Mouse (Mus musculus) gastrocnemius, adult 2 months (tissue): ENCODE measurements around the gene Tbrg1. TPM values are rescaled to one million over a fixed set of nuclear protein-coding genes. Genes with fewer than 3 reads are reported as not detected.

ENCODE experiments used
- DNase-seq: peaks from one replicate; pipeline ENCODE4 v3.0.0; 2022
- H3K27ac ChIP-seq: fragments of 200-600 bp; 2 replicates; pipeline ENCODE4 v1.8.1; 2022; ENCODE audit warnings: mild to moderate bottlenecking
- H3K4me3 ChIP-seq: fragments of 200-600 bp; 2 replicates; pipeline ENCODE4 v1.8.1; 2022; ENCODE audit warnings: mild to moderate bottlenecking, moderate library complexity
- CTCF ChIP-seq: fragments of 200-600 bp; IDR thresholded peaks from 2 replicates; pipeline ENCODE4 v1.8.1; 2022; ENCODE audit warnings: antibody characterized with exemption, mild to moderate bottlenecking, moderate library complexity
- intact Hi-C: fragments of 180-260 bp; cut with DNase I; formaldehyde crosslinking; loops from one replicate; pipeline ENCODE4 v1.15.1; 2025
- total RNA-seq, 2 experiments: library from RNA; stranded (reverse); gene quantifications; 2 replicates each; pipeline ENCODE4 v1.2.3; 2021

Gene Tbrg1
- total RNA-seq, 2 experiments from 2014 or later = 29.3 to 31.7 TPM

DNA sequence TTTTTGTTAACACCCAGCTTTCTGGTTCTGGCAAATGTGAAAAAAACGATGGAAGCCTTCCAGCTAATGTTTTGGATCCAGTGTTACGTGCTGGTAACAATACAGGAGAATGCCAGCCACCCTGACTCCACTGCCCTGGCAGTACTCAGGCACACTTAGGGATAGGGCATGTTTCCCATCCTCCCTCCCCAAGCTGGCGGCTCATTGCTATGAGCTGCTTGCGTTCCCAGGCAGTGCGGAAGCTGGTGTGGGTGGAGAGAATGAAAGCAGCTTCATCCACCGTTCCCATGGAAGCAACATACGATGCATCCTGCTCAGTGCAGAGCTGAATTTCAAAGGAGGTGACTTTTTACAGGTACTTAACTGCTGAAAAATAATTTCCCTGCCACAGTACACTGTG, 31.5 kb downstream of the Tbrg1 start:
- peak; percentile 24 for DNase-seq
- intact Hi-C loops = no loop called here
- H3K4me3 ChIP-seq = peak overlapping the region; percentile 57
- no peak for TF ChIP-seq CTCF
- H3K27ac ChIP-seq = no peak overlapping the region

DNA sequence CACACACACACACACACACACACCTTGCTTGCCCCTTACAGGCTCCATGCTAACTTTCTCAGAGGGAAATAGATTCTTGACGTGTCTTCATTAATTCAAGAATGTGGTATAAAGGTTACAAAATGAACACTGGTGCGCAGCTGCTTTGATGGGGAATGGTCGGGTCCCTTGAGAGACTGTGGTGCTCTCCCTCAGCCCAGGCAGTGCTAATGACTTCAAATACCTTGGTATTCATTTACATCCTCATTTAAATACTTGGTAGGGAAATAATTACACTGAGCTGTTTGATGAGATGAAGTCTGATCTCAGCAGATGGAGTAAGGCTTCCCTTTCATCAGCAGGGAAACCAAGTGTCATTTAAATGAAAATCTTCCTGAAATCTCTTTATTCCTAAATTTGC, 32.0 kb downstream of the Tbrg1 start:
- no peak overlapping the region for H3K4me3 ChIP-seq
- H3K27ac ChIP-seq = no peak overlapping the region
- intact Hi-C loops = no loop called here
- no peak for TF ChIP-seq CTCF
- DNase-seq = no peak

DNA sequence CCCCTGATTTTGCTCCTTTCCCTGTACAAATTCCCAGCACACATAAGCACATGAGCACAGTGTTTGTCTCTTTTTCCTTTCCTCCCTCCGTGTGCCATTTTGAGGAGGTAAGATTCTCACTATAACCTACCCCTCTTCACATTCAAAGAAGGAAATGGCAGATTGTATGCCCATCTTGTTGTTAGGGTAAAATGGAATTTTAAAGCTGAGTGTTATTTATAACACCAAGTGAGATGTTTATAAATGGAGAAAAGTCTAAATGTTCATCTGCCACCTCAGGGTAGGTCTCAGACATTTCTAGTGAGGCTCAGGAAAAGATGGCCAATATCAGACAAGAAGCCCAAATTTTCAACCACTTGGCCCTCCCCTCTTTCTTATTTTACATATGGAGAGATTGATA, 32.6 kb downstream of the Tbrg1 start:
- intact Hi-C loops = no loop called here
- TF ChIP-seq CTCF = no peak
- no peak overlapping the region for H3K27ac ChIP-seq
- H3K4me3 ChIP-seq = no peak overlapping the region
- no peak for DNase-seq

DNA sequence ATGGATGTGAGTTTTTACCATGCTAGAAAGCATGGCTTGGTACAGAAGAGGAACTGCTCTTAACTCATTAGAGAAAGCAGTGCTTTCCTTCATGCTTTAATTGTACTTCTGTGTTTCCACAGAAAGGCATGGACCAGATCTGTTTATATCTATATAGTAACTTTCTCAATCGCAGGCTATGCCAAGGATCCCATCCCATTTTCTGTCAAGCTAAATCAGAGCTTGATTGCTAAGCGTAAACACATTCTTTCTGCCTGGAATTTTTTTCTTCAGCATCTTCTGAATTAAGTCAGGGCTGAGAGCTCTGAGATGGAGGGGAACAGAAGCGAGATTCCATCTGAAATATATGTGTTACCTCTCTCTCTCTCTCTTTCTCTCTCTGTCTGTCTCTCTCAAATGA, 33.1 kb downstream of the Tbrg1 start:
- intact Hi-C loops = no loop called here
- no peak for TF ChIP-seq CTCF

DNA sequence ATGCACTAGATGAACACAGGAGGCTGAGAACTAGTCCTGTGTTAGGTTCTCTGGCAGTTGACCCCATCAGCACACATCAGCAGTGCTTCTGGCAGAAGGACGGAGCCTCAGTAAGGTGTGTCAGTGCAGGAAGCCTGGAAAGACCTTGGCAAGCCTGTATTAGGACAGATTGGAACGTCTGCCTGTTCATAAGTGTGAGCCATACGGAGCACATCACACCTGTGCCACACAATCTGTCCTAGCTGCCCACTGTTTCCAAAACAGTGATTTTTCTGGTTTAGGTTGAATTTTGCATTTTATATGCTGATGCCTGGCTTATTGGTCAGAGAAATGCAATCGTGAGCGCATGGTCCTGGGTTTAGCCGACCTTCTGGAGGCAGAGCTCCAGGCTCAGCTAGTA, 35.8 kb downstream of the Tbrg1 start:
- no peak for DNase-seq
- intact Hi-C loops = no loop called here

More for the DNA sequence above, 33.1 kb downstream of the Tbrg1 start:
- no peak for DNase-seq
- no peak overlapping the region for H3K4me3 ChIP-seq
- H3K27ac ChIP-seq = no peak overlapping the region

DNA sequence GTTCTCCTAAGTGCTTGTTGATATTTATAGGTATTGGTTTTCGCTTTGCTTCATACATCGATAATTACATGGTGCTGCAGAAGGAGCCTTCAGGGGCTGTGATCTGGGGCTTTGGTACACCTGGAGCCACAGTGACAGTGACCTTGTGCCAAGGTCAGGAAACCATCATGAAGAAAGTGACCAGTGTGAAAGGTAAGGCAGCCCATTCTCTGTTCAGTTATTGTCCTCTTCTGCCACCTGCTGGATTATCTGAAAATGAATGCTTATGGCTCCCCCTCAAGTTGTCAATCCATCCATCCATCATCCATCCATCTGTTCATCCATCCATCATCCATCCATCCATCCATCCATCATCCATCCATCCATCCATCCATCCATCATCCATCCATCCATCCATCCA, 40.3 kb downstream of the Tbrg1 start:
- no peak overlapping the region for H3K27ac ChIP-seq
- H3K4me3 ChIP-seq = no peak overlapping the region
- intact Hi-C loops = loop anchor here (1.0 to 5.0 kb wide), 3 partner anchors 74 to 186 kb away; no protein-coding TSS in a partner anchor
- TF ChIP-seq CTCF = peak; percentile 72
- DNase-seq = no peak

More for the DNA sequence above, 35.8 kb downstream of the Tbrg1 start:
- H3K27ac ChIP-seq = no peak overlapping the region
- no peak for TF ChIP-seq CTCF
- H3K4me3 ChIP-seq = no peak overlapping the region

DNA sequence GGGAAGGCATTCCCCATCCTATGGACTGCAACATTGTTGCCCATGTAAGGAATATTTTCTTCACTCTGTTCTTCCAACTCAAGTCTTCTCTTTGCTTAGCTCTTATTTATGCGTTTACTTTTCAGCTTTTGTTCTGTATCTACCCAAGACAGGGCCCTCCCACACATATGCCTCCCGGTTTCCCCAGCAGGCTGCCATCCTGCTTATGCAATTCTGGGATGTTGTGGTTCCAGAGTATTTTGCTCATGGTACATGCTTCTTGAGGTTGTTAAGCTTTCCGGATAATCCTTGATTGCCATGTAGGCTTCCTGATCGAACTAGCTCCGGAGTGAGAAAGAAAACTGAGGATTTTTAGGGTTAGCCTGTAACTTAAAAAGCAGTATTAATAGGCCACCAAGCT, 41.9 kb downstream of the Tbrg1 start:
- intact Hi-C loops = loop anchor here (5.0 kb wide), 1 partner anchor 73 kb away; no protein-coding TSS in a partner anchor
- no peak overlapping the region for H3K4me3 ChIP-seq
- TF ChIP-seq CTCF = no peak

DNA sequence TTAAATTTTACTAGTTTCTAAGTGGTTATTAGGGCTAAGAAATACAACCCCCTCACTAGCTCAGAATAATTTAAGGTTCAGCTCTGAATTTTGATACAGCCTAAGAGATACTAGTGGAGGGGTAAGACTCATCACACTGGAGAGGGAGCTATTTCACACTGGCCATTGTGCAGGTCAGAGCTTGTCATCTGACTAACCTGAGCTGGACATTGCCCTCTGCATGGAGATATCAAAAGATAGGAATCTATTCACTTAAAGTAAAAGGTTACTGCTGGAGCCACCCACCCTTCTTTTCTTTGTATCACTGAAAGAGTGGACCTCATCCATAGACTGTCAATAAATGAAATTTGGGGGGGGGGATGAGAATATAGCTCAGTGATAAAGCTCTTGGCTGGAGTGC, 42.8 kb downstream of the Tbrg1 start:
- intact Hi-C loops = loop anchor here (5.0 kb wide), 1 partner anchor 62 kb away; the partner anchor contains the start of gene Nrgn

More for the DNA sequence above, 41.9 kb downstream of the Tbrg1 start:
- no peak overlapping the region for H3K27ac ChIP-seq
- no peak for DNase-seq

DNA sequence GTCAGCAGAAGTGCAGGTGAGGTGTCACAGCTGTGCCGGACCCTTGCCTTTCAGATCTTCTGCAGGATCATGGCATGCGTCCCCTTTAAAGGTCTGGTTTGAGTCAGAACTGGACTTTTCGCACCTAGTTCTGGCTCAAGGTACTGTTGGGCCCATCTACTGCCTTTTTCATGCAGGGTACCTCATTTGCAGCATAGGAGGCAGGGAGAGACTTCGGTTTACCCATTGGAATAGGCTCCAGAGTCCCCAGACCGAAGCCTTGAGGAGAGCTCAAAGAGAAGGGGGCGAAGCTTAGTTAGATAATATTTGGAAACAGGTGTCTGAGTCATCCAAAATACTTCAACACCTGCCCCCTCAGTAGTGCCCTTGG, 43.2 kb downstream of the Tbrg1 start:
- no peak for TF ChIP-seq CTCF
- Histone ChIP-seq H3K4me3 (peak overlapping the region; percentile 82), H3K27ac (peak overlapping the region; percentile 88)
- DNase-seq = no peak
- intact Hi-C loops = loop anchor here (5.0 kb wide), 1 partner anchor 62 kb away; the partner anchor contains the start of gene Nrgn

More for the DNA sequence above, 42.8 kb downstream of the Tbrg1 start:
- no peak for DNase-seq
- TF ChIP-seq CTCF = no peak
- Histone ChIP-seq H3K4me3 (peak overlapping the region; percentile 82), H3K27ac (peak overlapping the region; percentile 88)

DNA sequence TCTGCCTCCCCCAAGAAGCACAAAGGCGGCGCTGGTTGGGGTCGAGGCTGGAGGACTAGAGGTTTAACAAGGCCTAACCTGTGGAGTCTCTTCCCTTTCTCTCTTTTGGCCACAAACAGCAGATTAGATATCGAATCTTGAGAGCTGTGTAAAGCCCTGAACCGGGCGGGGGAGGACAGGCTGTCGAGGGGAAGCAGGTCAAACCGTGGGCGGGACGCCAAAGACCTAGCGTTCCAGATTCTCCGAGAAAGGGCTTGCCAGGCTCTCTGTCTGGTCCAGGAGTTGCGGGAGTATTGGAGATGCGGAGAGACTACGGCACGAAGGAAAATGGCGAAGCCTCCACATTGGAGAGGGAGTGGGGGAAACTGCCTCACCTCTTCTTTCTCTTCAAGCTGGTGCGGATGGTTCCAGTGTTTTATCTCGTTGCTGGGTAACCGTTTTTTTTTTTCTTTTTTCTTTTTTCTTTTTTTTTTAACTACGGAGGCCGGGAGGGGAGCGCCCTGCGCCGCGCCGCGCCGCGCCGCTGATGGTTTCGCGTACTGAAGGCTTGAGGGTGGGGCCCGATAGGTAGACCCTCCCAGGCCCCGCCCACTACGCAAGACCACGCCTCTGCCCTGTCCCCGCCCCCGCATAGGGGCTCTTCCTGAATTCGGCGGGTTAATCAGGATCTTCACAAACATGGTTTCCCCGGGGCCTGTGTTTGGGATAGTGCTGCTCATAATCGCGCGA, 43.8 kb downstream of the Tbrg1 start, which contains the start of gene Spa17:
Gene Spa17, minus strand, starts transcription at position 541 of the 729 bp plus-strand sequence.
- no peak for TF ChIP-seq CTCF
- H3K27ac ChIP-seq = peak within 1 kb of the TSS; percentile 88

DNA sequence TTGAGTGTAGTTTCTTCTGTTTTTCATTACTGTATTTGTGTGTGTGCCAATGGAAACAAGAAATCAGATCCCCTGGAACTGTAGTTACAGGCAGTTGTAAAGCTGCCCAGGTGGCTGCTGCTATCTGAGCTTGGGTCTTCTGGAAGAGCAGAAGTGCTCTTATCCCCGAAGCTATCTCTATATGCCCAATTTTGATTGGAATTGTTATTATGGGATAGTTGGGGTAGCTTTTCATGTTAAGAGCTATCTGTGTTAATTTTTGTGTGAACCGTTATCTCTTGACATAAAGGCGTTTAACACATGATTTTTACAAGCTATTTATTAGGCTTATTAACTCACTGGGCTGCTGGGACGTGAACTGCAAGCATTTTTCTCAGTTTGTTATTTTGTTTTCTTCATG, 47.6 kb downstream of the Tbrg1 start:
- Histone ChIP-seq H3K27ac (no peak overlapping the region), H3K4me3 (no peak overlapping the region)
- no peak for TF ChIP-seq CTCF
- no peak for DNase-seq
- intact Hi-C loops = no loop called here

More for the DNA sequence above, 43.8 kb downstream of the Tbrg1 start, which contains the start of gene Spa17:
- peak; percentile 92 for DNase-seq
- intact Hi-C loops = loop anchor here (5.0 kb wide), 1 partner anchor 61 kb away; the partner anchor contains the start of gene Nrgn
- peak within 1 kb of the TSS; percentile 82 for H3K4me3 ChIP-seq

DNA sequence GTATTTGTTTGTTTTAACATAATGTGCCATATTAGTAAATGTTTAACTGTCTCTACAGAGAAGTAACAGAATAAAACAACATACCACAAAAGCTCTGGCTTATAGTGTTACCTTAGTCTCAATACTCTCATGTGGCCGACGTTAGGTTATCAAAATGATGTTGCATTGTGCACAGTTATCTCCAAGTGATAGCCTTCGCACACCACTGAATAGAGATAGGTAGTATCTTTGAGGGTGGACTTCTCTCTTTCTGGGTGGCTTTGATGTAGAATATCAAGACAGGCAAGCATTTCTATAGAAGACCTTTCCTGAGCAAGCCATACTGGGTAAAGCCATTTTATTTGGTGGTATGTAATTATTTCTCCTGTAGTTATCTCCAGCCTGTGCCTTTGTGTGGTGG, 52.0 kb downstream of the Tbrg1 start:
- Histone ChIP-seq H3K27ac (no peak overlapping the region), H3K4me3 (no peak overlapping the region)
- no peak for TF ChIP-seq CTCF
- intact Hi-C loops = no loop called here
- DNase-seq = no peak

DNA sequence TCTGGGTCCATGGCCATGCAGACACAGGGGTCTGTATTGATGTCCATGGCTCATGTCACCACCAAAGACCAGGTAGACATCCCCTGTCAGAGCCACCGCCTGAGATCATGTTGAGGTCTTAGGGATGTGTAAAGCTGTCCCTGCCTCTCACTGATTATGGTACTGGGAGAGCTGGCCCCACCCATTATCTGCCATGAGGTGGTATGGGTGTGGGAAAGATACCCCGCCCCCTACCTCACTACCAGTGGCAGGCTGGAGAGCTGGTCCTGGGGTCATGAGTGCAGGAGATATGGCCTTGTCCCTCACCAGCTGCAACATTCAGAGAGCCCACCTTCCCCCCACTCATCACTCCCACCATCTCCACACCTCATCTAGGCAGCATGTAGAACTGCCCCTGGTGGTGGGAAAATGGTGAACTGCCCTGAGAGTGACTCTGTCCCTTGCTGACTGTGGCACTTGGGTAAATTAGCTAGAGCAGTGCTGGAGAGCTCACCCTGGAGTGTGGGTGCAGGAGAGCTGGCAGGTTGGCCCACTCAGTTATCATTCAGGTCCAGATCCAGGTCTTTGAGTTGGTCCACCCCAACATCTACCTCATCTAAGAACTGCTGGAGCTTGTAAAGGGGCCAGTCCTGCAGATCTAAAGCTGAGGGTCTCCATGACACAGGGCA, 56.4 kb downstream of the Tbrg1 start:
- intact Hi-C loops = no loop called here
- Histone ChIP-seq H3K27ac (no peak overlapping the region), H3K4me3 (no peak overlapping the region)
- no peak for TF ChIP-seq CTCF
- DNase-seq = no peak

Other genes with a start within 250 kb of the Tbrg1 start
- gene Robo3, start 224.1 kb downstream of the Tbrg1 start, total RNA-seq = not detected
- 1 to 10 TPM; 4.0 to 5.1 TPM for gene Msantd2, start 168.0 kb downstream of the Tbrg1 start, total RNA-seq
- gene Esam, start 129.2 kb downstream of the Tbrg1 start, total RNA-seq = 10 to 100 TPM; 20.5 to 29.9 TPM
- gene Vsig2, start 118.1 kb downstream of the Tbrg1 start, total RNA-seq = 1 to 10 TPM; 2.6 to 3.2 TPM
- gene Nrgn, start 104.4 kb downstream of the Tbrg1 start, total RNA-seq = under 1 TPM; 0.23 to 0.42 TPM
- gene Siae, start 101.6 kb downstream of the Tbrg1 start, total RNA-seq = 1 to 10 TPM; 4.1 to 4.6 TPM
- 1 to 10 TPM; 3.1 to 4.1 TPM for gene Spa17, start 43.6 kb downstream of the Tbrg1 start, total RNA-seq
- not detected for gene Panx3, start 11.9 kb upstream of the Tbrg1 start, total RNA-seq
- gene Olfr160, start 58.9 kb upstream of the Tbrg1 start, total RNA-seq = not detected
- not detected for gene Olfr874, start 87.8 kb upstream of the Tbrg1 start, total RNA-seq
- not detected for gene Olfr875, start 114.5 kb upstream of the Tbrg1 start, total RNA-seq
- not detected for gene Olfr876, start 145.7 kb upstream of the Tbrg1 start, total RNA-seq
- gene Olfr877, start 197.0 kb upstream of the Tbrg1 start, total RNA-seq = not detected
- not detected for gene Olfr145, start 239.4 kb upstream of the Tbrg1 start, total RNA-seq